Mouse (Mus musculus) lung, adult 18-20 months (tissue): Measurements from ENCODE around the gene Tbc1d1.
A peak's percentile ranks its signal among the peaks of the same experiment; 100 is the strongest.

Experiments used
- DNase-seq, 2 experiments: peaks; one replicate each; pipeline ENCODE4 v3.0.0; 2022; ENCODE audit warnings: mixed read lengths in 2 of 2

Gene Tbc1d1

DNA sequence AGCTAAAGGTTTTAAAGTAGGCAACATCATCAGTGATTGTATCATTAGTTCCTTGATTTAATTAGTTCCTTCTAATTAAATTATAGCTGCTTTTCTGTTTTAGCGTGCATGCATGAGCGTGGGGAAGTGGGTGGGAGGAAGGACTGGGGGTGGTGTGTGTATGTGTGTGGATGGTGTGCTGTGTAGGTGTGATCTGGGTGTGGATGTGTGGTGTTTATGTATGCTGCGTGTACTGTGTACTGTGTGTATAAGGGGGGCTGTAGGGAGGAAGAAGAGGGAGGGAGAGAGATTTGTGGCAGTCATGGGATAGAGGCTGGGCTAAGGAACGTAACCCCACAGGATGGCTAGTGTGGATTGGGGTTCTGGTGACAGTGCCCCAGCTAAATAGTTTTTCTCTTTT lies 129.2 kb downstream of the Tbc1d1 start:
- DNase-seq: no peak

DNA sequence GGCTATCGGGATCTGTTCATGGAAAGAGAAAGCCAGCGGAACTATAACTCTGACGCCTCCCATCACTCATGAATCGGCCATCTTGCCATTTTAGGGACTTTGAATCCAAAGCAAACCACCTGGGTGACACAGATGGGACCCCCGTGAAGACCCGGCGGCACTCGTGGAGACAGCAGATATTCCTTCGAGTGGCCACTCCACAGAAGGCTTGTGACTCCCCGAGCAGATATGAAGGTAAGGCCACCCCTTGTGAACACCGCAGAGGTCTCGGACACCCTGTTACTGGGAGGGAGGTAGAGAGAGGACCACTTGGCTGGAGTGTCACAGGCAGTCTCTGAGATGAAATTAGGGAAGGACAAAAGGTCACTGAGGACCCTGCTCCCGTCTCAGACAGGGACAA lies 129.7 kb downstream of the Tbc1d1 start:
- no peak for DNase-seq

DNA sequence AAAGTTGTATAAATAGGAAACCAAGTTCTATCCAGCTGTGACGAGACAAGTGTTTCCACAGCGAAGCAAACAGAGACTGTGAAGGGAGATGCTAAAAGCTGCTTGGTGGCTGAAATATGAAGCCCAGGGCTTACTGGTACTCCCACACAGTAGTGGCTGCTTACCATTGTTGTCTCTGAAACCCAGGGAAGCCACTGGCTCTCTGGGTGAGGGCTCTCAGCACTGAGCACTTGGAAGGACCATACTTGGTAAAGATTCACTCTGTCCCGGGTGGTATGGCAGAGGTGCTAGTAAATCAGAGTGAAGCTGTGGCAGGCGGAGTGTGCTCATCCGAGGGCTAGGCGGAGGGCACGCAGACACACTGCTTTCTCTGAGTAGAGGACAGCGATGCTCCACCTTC lies 131.2 kb downstream of the Tbc1d1 start:
- DNase-seq: no peak

DNA sequence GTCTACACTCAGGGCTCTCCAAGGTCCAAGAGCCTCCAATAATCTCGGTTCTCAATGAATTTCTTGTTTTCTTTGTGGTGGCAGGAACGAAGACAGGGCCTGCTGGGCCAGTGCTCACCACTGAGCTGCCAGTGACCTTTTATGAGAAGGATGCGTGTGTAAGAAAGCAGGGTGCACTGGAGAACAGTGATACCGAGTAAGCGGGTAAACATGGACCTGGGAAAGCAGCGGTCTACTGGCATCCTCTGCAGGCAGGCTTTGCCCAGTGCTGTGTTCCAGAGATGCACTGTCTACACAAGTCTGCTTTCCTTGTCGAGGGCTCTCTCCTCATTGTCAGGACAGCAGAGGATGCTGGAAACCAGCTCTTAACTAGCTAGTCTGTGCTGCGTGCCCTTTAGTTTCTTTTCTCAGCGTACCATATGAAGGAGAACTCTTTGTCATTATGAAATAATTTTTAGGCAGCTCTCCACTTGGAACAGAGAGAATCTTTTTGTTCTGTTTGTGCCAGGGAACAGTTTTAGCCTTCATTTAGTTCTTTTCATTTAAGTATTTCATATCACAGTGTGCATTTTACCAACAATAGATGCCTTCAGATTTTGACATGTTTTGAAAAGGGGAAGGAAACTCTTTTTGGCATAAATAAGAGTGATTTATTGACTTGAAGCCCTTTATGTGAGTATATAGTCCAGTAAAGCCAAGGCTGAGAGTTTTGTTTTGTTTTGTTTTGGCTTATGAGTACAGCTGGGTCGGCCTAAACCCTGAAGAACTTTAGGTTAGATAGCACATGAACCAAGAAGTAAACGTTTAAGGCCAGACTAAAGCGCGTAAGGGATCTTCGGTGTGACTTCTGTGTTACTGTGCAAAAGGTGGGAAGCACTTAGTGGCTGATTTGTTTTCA lies 132.2 kb downstream of the Tbc1d1 start:
- no peak for DNase-seq

DNA sequence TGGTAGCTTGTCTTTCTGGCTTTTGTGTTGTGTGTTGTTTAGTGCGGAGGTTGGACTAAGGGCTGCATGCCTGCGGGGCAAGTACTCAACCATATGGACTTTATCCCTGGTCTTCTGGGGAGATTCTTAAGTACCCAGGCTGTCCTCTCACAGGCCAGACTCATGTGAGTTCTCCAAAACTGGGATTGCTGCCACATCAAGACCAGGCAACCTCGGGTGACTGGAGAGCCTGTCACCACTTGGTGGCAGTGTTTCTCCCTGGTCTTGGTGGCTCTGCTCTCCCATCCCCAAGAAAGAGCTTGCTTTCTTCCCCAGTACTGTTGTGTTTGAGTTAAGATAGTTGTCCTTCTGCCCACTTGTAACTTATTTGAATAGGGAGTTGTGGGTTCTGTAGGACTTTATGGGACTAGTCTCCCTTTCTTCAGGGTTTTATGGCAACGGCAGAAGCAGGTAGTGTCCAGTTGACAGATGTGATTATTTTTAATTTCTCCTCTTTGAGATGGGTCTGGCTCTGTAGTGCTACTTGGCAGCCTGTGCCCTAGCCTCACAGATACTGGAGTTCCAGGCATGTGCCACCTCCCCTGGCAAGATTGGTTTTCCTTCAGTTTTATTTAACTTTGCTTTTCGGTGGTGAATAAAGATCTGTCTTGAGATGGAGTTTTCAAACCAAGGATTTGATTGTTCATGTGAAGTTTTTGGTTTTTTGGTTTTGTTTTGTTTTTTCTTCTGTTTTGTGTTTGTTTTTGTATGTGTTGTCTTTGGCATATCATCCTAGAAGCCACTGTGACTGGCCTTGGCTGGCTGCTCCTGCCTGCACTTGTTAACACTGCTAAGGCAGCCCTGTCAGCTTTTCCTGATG lies 133.3 kb downstream of the Tbc1d1 start:
- peak; percentile 84 to 88 for DNase-seq

DNA sequence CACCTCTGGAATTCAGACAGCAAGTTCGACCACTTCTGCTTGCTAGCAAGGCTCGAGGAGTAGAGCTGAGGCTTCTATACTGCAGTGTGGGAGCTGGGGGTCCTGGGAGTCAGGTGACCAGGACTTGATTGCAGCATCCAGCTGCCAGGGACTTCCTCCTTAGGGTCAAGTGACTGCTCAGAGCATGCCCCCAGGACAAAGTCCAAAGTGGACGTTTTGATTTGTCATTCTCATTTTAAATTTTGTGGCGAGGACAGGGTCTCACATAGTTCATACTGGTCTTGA lies 133.9 kb downstream of the Tbc1d1 start:
- no peak for DNase-seq

DNA sequence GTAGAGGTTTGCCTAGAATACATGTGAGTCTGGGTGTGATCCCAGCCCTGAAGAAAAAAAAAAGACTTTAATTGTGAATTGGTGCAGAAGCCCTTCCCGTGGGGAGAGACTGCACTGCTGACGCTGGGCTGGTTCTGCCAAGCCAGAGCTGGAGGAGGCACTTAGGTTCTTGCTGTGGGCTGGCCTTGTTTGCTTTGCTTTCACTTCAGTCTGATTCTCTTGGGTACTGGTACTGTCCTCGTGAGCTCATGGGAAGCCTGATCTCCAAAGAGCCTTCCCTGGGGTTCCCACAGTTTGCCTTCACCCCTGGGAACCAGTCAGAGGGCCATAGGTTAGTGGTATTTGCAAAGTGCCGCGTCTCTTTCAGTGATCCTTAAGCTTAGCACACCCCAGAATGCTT lies 135.6 kb downstream of the Tbc1d1 start:
- peak; percentile 47 to 48 for DNase-seq

DNA sequence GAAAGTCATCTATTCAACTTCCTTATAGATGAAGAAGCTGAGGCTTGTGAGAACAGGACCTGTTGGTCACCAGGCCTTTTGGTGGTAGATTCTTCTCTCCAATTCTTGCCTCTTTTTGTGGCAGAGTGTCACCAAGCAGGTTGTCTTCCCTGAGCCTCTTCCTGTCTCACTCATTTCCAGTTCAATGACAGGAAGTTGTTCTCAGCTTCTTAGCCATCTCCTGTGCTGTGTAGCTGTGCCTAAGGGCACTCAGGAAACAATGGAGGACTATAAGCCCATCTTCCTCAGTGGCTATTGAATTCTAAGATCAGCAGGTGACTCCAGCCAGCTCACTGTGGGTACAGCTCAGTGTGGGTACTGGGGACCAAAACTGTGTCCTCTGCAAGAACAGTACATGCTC lies 139.5 kb downstream of the Tbc1d1 start:
- no peak for DNase-seq

DNA sequence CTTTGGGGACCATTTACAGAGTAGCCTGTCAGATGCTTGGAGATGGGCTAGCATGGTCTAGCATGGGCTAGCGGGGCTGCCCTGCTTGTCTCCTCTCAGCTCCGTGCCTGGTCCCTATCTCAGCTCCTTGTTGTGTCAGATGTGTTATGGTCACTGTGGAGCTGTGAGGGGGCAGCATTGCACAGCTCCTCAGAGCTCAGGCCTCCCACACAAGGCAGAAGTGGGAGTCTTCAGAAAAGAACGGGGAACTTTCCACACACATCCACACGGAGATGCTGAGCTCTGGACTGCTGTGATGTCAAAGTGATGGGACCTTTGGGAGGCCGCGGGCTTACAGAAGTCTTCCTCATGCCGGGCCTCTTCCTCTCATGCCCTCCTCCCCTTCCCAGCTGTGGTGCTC lies 140.2 kb downstream of the Tbc1d1 start:
- no peak for DNase-seq

DNA sequence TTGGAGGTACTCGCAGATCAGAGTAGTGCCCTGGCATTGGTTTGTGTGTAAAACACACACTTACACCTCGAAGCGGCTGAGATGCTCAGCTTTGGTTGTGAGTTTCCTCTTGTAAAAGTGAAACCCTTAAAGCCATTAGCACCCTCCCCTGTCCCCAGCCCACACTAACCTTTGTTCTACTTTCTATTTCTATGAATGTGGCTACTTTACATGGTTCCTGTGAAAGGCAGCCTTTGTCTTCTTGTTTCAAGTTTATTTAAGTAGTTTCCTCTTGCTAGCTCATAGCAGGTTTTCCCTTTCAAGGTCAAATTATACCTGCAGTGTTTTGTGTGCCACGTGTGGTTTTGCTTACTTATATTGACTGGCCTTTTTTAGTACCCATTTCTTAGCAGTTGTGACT lies 141.0 kb downstream of the Tbc1d1 start:
- DNase-seq: no peak

DNA sequence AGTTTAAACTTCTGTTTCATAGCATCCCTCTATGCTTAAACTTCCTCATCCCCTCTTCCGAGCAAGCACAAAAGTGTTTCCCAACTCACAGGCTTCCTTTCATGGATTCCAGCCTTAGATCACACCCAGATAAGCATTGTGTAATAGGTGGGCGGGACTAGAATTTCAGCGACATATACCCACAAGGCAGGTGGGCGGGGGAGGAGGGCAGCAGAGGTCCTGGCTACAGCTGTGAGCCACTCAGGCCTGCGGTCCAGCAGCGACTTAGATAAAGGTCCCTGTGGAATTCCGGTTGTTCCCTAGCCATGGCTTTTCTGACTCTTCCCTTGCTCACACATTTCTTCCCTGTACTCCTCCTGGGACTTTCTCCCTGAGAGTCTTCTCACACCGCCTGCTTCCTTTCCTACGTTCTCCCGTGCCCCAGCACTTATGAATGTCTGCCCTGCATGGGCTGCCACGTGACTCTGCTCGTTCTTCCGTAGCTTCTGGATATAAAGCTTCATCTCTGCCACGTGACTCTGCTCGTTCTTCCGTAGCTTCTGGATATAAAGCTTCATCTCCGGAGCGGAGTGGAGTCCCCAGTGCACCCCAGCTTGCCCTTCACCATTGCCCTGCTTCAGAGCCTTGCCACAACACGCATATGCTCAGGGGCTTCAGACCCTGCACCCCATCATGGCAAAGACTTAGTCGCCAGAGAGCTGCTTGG lies 142.4 kb downstream of the Tbc1d1 start:
- DNase-seq: peak; percentile 83 to 91

DNA sequence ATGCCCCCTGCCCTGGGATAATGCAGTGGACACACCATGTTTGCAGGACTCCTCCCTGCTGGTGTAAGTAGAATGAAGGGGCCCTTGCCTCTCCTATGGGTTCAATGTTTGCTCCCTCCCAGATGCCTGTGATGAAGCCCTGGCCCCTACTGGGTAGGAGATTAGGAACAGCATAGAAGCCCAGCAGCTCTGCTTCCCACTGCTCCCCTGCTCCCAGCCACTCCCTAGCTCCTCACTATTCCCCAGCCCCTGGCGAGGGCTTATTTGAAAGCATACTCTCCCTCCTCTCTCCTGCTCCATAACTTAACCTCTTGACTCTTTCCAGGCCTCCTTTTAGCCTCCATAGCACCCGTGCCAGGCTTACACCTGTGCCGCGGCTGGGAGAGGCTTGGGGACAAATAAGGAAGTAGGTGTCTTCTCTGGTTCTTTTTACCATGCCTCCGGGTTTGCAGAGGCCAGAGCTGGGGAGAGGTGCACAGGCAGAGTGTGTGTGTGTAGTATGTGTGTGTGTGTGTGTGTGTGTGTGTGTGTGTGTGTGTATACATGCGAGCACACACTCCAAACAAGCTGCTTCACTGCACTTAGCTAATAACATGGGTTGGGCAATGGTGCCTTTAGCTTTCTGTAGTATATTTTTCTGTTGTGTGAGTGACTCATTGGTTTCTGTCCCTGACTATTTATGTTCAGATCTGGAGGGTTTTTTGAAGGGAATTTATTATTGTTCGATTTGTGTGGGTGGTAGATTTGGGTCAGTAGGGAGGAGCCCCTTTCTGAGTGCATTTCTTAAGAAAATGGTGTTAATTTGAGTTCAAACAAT lies 143.6 kb downstream of the Tbc1d1 start:
- no peak for DNase-seq

DNA sequence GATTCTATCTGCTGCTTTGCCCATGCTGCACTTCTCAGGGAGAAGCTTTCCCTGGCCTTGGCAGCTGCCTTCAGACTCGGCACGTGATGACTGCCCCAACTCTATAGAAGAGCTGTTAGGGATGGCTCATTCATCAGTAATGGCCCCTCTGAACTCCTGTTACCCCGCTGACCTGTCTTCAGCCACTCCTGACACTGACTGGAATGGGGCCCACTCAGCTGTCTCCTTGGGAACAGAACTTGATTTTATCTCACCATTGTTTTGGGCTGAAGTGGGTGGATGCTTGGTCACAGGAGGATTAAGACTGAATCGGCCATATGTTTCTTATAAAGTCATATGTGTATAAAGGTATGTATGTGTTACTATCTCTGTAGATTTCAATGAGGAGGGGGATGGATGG lies 145.1 kb downstream of the Tbc1d1 start:
- no peak for DNase-seq

DNA sequence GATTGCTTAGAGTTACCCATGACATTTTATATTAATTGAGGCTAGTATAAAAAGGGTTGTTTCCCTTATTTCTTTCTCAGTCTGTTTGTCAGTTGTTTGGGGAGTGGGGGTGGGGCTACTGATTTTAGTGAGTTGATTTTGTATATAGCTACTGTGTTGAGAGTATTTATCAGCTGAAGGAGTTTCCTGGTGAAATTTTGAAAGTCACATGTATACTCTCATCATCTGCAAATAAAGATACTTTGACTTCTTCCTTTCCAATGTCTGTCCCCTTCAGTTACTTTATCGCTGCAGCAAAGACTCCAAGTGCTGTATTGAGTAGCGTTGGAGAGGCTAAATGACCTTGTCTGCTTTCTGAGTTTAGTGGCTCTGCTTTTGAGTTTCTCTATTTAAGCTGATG lies 151.2 kb downstream of the Tbc1d1 start:
- DNase-seq: no peak

DNA sequence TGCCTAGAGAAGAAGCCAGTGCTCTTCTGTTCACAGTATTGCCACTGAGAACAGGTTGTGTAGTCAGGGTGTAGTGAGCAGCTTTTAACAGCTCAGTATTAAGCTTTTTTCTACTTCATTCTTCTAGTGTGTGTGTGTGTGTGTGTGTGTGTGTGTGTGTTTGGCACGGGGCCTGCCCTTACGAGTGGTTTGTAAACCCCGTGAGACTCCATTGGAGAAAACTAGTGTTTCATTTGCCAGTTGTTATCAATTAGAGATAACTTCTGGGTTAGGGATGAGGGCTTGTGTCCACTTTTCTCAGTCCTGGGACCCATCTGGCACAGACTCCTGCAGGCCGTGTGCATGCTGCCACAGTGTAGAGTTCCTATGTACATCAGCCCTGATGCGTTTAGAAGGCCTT lies 156.2 kb downstream of the Tbc1d1 start:
- DNase-seq: no peak

DNA sequence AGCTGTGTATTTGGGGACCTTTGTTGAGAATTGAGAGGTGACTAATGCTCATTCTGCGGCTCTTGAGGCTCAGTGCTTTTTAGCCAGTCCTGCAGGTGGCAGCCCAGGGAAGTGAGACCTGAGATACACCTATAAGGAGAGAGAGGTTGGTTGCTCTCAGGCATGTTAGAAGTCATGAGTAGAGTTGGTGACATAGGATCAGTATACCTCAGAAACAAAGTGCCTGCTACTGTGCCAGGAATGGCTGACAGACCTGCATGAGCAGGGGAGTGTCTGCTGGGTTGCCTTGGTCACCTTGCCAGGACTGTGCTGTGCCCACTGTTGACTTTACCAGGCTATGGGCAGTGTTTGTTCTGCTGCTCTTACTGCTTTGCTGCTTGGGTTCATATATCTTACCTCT lies 157.4 kb downstream of the Tbc1d1 start:
- peak; percentile 52 to 72 for DNase-seq

DNA sequence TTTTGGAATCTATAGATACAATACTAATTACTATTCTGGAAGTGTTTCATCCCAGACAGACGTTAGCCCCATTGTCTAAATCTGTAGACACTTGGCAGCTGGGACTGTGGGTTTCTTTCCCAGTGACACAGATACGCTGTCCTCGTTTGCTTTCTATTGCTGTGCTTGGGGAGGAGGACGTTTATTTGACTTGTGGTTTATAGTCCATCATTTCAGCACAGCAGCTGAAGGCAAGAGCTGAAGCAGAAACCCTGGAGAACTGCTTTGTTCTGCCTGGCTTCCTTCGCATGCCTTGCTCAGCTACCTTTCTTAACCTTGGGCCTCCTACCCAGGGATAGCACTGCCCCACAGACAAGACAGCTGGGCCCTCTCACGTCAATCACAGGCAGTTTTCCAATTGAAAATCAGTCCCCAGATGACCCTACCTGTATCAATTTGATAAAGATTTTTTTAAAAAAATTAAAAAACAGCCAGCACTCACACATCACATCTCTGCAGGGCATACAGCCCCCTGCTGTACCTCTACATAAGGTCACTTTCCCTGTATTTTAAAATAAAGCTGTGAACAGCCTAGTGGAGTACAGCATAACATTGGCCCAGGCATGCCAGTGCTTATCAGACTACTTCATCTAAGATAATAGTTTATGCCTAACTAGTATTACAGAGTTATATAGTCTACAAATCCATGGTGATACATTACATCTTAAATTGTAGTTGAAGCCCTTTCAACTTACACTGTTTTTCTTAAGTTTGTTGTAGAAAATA lies 158.4 kb downstream of the Tbc1d1 start:
- no peak for DNase-seq

DNA sequence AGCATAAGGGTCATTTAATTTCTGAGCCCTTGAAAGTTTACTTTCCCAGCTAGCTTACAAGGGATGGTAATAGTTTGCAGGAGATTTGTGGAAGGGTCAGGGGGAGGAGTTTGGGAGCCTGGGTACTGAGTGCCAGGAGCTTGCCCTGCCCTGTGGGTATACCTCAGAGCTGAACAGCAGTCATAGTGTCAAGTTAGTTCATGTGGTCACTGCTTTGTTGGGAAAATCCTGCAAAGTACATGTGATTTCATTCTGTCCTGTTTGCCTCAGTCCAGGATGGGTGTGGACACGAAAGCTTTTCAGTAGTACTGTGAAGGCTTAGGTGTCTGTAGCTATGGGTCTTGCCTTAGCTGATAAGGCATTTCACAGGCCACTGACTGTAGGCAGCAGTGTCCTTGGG lies 159.0 kb downstream of the Tbc1d1 start:
- DNase-seq: peak in 1 of 2 experiments; percentile 27

DNA sequence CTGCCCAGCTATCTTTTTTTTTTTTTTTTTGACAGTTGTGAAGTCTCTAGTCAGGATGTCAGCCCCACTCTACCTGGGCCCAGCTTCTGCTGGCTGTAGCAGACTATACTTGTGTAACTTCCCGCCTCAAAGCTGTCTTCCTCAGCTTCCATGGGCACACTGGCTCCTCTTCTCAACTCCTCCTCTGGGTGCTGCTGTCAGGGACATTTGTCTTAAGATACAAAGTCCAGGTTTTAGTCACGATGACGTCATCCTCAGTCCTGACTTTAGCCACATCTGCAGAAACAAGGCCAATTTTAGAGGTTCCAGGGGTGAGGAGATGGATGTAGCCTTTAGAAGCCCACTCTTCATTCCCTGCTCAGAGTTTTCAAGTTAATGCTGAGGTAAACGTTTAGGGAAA lies 167.2 kb downstream of the Tbc1d1 start:
- DNase-seq: no peak

DNA sequence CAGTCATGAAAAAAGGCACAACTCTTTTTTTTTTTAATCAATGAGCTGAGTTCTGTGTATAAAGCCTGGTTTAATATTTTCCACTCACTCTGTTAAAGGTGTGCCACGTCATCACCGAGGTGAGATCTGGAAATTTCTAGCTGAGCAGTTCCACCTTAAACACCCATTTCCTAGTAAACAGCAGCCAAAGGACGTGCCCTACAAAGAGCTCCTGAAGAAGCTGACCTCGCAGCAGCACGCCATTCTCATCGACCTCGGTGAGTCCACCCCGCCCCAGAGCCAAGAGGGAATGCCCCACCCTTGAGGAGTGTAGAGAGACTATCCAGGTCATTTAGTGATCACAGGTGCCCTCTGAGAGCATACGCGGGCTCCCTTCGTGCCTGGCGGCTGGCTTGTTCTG lies 168.2 kb downstream of the Tbc1d1 start:
- no peak for DNase-seq

DNA sequence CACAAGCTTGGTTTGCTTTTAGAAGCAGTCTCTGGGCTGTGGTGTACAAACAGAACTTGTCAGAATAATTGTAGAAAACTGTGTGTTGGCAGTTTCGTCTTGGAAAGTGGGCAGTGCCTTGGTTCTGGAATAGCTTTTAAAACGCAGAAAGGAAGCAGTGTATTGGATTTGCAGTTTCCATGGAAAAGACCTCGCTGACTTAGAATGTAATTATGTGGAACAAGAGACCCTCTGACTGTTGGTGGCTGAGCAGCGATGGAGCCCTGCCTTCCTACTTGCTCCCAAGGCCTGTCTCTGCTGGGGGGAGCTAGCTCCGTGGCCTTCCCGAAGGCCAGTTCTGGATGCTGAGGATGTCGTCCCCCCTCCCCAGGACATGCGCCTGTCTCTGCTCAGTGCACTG lies 168.8 kb downstream of the Tbc1d1 start:
- DNase-seq: no peak
